Mouse (Mus musculus) hindbrain, embryonic 14.5 days (tissue): ENCODE results near the gene Olfr229. TPM values are rescaled to one million over a fixed set of nuclear protein-coding genes. Genes with fewer than 3 reads are reported as not detected.
"Not testable (repeated sequence)": the region's sequence is repeated elsewhere in the genome, so short reads cannot be mapped to it uniquely, and the experiment has no call there.

ENCODE experiments used
- ATAC-seq: fragments of 200-750 bp; cut with Nextera tagmentation; 2 replicates; pipeline ENCODE4 v1.8.0; 2017; ENCODE audit warnings: moderate number of reproducible peaks, mild to moderate bottlenecking, moderate TSS enrichment, moderate library complexity; ENCODE audit not compliant: low FRiP score
- DNase-seq: peaks from one replicate; pipeline ENCODE4 v3.0.0-alpha.2; 2015; ENCODE audit warnings: low spot score
- H3K27ac ChIP-seq: fragments of 300-500 bp; sonication (generic); 2 replicates; pipeline ENCODE4 v1.5.1; 2014; ENCODE audit warnings: mild to moderate bottlenecking, moderate library complexity
- H3K27me3 ChIP-seq: fragments of 300-500 bp; sonication (generic); 2 replicates; pipeline ENCODE4 v1.6.1; 2014; ENCODE audit warnings: mild to moderate bottlenecking, low read length, mixed read lengths; ENCODE audit not compliant: control insufficient read depth, insufficient read depth
- H3K36me3 ChIP-seq: fragments of 300-500 bp; sonication (generic); replicated peaks from 2 replicates; pipeline ENCODE4 v1.6.1; 2014; ENCODE audit not compliant: control insufficient read depth, insufficient read depth
- H3K4me1 ChIP-seq: fragments of 300-500 bp; sonication (generic); replicated peaks from 2 replicates; pipeline ENCODE4 v1.6.1; 2014; ENCODE audit warnings: antibody characterized with exemption, low read length, mixed read lengths; ENCODE audit not compliant: control insufficient read depth, insufficient read depth
- H3K4me2 ChIP-seq: fragments of 300-500 bp; sonication (generic); replicated peaks from 2 replicates; pipeline ENCODE4 v1.6.1; 2014; ENCODE audit warnings: mild to moderate bottlenecking, moderate library complexity
- H3K4me3 ChIP-seq: fragments of 300-500 bp; sonication (generic); replicated peaks from 2 replicates; pipeline ENCODE4 v1.5.1; 2014; ENCODE audit warnings: mild to moderate bottlenecking, low read length
- H3K9ac ChIP-seq: fragments of 300-500 bp; sonication (generic); 2 replicates; pipeline ENCODE4 v1.6.1; 2014
- H3K9me3 ChIP-seq: fragments of 300-500 bp; sonication (generic); 2 replicates; pipeline ENCODE4 v1.6.1; 2016; ENCODE audit warnings: low read length; ENCODE audit not compliant: control insufficient read depth
- WGBS: fragments of 180-500 bp; shearing (Covaris S2); extraction: QIAGEN DNeasy Blood & Tissue Kit; methylation state at CpG from one replicate; pipeline ENCODE4 v1.1.7; 2014; 5-methylcytosine and 5-hydroxymethylcytosine counted together
- polyA plus RNA-seq: library from polyadenylated mRNA; unstranded; fragments of >200 nt; fragmentation: Nextera tagmentation; extraction: Ambion mirVana; gene quantifications from 2 replicates; pipeline ENCODE4 v1.2.1, GENCODE M21; 2014

The Olfr229 gene
- polyA plus RNA-seq, 1 experiment from 2014 or later = not detected

DNA sequence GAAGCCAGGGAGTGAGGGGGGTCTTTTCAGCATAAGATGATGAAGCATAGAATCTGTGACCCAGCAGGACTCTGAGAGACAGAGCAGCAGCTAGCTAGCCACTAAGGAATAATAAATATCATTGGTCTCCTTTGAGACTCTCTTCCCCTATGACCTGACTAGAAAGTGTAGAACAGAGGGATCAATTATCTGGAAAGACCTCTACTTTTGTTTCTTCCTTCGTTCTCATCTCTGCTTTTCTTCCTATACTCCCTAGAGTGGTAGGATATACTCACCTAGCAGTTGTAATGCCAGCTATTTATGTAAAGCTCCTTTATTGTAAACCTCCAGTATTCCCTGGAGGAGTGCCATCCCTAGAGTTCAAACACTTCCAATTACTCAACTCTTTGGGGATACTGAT lies 44.8 kb downstream of the Olfr229 start, which contains the start of gene Olfr975:
TSS of gene Olfr975 (minus strand) at position 101 of the 400 bp plus-strand sequence.
- Histone ChIP-seq H3K4me2 (no peak within 1 kb of the TSS), H3K4me1 (no peaks in the 10 kb centered on the region), H3K36me3 (no peaks in the 10 kb centered on the region), H3K9ac (no peak within 1 kb of the TSS), H3K27ac (no peak within 1 kb of the TSS), H3K9me3 (no peaks in the 10 kb centered on the region), H3K27me3 (no peaks in the 10 kb centered on the region), H3K4me3 (no peak within 1 kb of the TSS)
- 70% methylated on average over 1 of the region's 1 CpGs for WGBS
- ATAC-seq (no peak), DNase-seq (no peak)

DNA sequence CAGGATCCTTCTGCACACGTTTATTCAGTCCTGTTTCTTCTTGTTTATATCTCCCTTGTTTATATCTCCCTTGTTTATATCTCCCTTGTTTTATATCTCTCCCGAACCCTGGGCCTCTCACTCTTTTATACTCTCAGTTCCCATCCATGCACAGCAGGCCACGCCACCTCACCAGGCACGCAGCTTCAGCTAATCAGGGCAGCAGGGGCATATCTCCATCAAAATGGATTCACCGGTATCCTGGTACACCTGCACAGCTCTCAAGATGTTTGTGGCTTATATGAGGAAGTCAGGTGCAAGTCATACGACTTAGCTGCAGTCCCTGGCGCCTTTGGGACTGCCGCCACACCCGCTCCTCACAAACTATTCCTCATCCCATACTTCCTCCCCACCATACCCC lies 53.9 kb downstream of the Olfr229 start, which contains the start of gene Olfr976:
TSS of gene Olfr976 (minus strand) at position 101 of the 400 bp plus-strand sequence.
- 87% methylated on average over 6 of the region's 9 CpGs for WGBS
- not testable (repeated sequence) for H3K9me3 ChIP-seq, H3K27me3 ChIP-seq, ATAC-seq, H3K4me1 ChIP-seq, H3K4me2 ChIP-seq, H3K36me3 ChIP-seq, H3K27ac ChIP-seq, H3K4me3 ChIP-seq, H3K9ac ChIP-seq, DNase-seq

Other genes starting within 250 kb of the Olfr229 start
- gene Olfr963, start 240.1 kb upstream of the Olfr229 start, polyA plus RNA-seq = not detected in 2 replicates
- not detected in 2 replicates for gene Olfr149, start 200.2 kb upstream of the Olfr229 start, polyA plus RNA-seq
- not detected in 2 replicates for gene Olfr965, start 196.0 kb upstream of the Olfr229 start, polyA plus RNA-seq
- not detected in 2 replicates for gene Olfr150, start 176.4 kb upstream of the Olfr229 start, polyA plus RNA-seq
- not detected in 2 replicates for gene Olfr967, start 161.1 kb upstream of the Olfr229 start, polyA plus RNA-seq
- gene Olfr968, start 124.1 kb upstream of the Olfr229 start, polyA plus RNA-seq = not detected in 2 replicates
- gene Olfr969, start 116.4 kb upstream of the Olfr229 start, polyA plus RNA-seq = not detected in 2 replicates
- not detected in 2 replicates for gene Olfr970, start 98.5 kb upstream of the Olfr229 start, polyA plus RNA-seq
- gene Olfr971, start 70.5 kb upstream of the Olfr229 start, polyA plus RNA-seq = not detected in 2 replicates
- gene Olfr972, start 40.9 kb upstream of the Olfr229 start, polyA plus RNA-seq = not detected in 2 replicates
- not detected in 2 replicates for gene Olfr974, start 30.2 kb downstream of the Olfr229 start, polyA plus RNA-seq
- not detected in 2 replicates for gene Olfr975, start 44.7 kb downstream of the Olfr229 start, polyA plus RNA-seq
- not detected in 2 replicates for gene Olfr976, start 53.8 kb downstream of the Olfr229 start, polyA plus RNA-seq
- gene Olfr978, start 84.8 kb downstream of the Olfr229 start, polyA plus RNA-seq = not detected in 2 replicates
- not detected in 2 replicates for gene Olfr979, start 96.1 kb downstream of the Olfr229 start, polyA plus RNA-seq
- gene Olfr980, start 102.2 kb downstream of the Olfr229 start, polyA plus RNA-seq = not detected in 2 replicates
- gene Olfr981, start 114.1 kb downstream of the Olfr229 start, polyA plus RNA-seq = not detected in 2 replicates
- gene Olfr982, start 166.5 kb downstream of the Olfr229 start, polyA plus RNA-seq = not detected in 2 replicates
- not detected in 2 replicates for gene Olfr983, start 186.3 kb downstream of the Olfr229 start, polyA plus RNA-seq
- gene Olfr984, start 206.9 kb downstream of the Olfr229 start, polyA plus RNA-seq = not detected in 2 replicates
- gene Olfr985, start 222.8 kb downstream of the Olfr229 start, polyA plus RNA-seq = not detected in 2 replicates
- gene Tmem225, start 240.8 kb downstream of the Olfr229 start, polyA plus RNA-seq = not detected in 2 replicates